Mouse (Mus musculus) heart, embryonic 16.5 days (tissue): ENCODE measurements around the gene Thap11. TPM values are rescaled to one million over a fixed set of nuclear protein-coding genes. Genes with fewer than 3 reads are reported as not detected.

Source experiments
- polyA plus RNA-seq: library from polyadenylated mRNA; unstranded; fragments of >200 nt; fragmentation: Nextera tagmentation; extraction: Ambion mirVana; gene quantifications from 2 replicates; pipeline ENCODE4 v1.2.1, GENCODE M21; 2015

Thap11 gene
- polyA plus RNA-seq, 1 experiment from 2014 or later, result 50.9 TPM

Other genes starting within 250 kb of the Thap11 start
- 34.0 and 36.2 TPM in 2 replicates for gene Ripor1, start 249.9 kb upstream of the Thap11 start, polyA plus RNA-seq
- 72.1 and 80.0 TPM in 2 replicates for gene Ctcf, start 218.6 kb upstream of the Thap11 start, polyA plus RNA-seq
- 0.71 TPM in 1 of 2 replicates, not detected in the other for gene Agrp, start 217.7 kb upstream of the Thap11 start, polyA plus RNA-seq
- gene Carmil2, start 168.9 kb upstream of the Thap11 start, polyA plus RNA-seq, result 1.4 and 3.0 TPM in 2 replicates
- 36.4 and 41.7 TPM in 2 replicates for gene Acd, start 154.0 kb upstream of the Thap11 start, polyA plus RNA-seq
- 13.6 and 17.5 TPM in 2 replicates for gene Pard6a, start 154.0 kb upstream of the Thap11 start, polyA plus RNA-seq
- gene 4933405L10Rik, start 147.5 kb upstream of the Thap11 start, polyA plus RNA-seq, result 0.16 TPM in 1 of 2 replicates, not detected in the other
- 13.1 and 13.6 TPM in 2 replicates for gene Enkd1, start 146.9 kb upstream of the Thap11 start, polyA plus RNA-seq
- gene Gfod2, start 96.5 kb upstream of the Thap11 start, polyA plus RNA-seq, result 7.5 and 12.0 TPM in 2 replicates
- 8.3 and 9.2 TPM in 2 replicates for gene Ranbp10, start 27.8 kb upstream of the Thap11 start, polyA plus RNA-seq
- gene Tsnaxip1, start 27.4 kb upstream of the Thap11 start, polyA plus RNA-seq, result 0.43 and 0.64 TPM in 2 replicates
- gene Cenpt, start 1.9 kb upstream of the Thap11 start, polyA plus RNA-seq, result 34.0 and 35.6 TPM in 2 replicates
- 132 and 194 TPM in 2 replicates for gene Nutf2, start 5.4 kb downstream of the Thap11 start, polyA plus RNA-seq
- gene Edc4, start 25.7 kb downstream of the Thap11 start, polyA plus RNA-seq, result 32.6 and 33.7 TPM in 2 replicates
- gene Nrn1l, start 38.4 kb downstream of the Thap11 start, polyA plus RNA-seq, result 0.69 and 0.89 TPM in 2 replicates
- 22.8 and 25.1 TPM in 2 replicates for gene Pskh1, start 45.3 kb downstream of the Thap11 start, polyA plus RNA-seq
- 0.79 and 0.89 TPM in 2 replicates for gene Ctrl, start 78.7 kb downstream of the Thap11 start, polyA plus RNA-seq
- 89.4 and 112 TPM in 2 replicates for gene Psmb10, start 83.3 kb downstream of the Thap11 start, polyA plus RNA-seq
- gene Lcat, start 88.2 kb downstream of the Thap11 start, polyA plus RNA-seq, result 1.3 and 1.7 TPM in 2 replicates
- gene Slc12a4, start 111.0 kb downstream of the Thap11 start, polyA plus RNA-seq, result 38.5 and 43.1 TPM in 2 replicates
- gene Dpep3, start 124.3 kb downstream of the Thap11 start, polyA plus RNA-seq, result not detected in 2 replicates
- 14.4 and 15.5 TPM in 2 replicates for gene Dus2, start 136.2 kb downstream of the Thap11 start, polyA plus RNA-seq
- 0.13 and 0.16 TPM in 2 replicates for gene Dpep2nb, start 150.8 kb downstream of the Thap11 start, polyA plus RNA-seq
- gene Ddx28, start 156.8 kb downstream of the Thap11 start, polyA plus RNA-seq, result 12.8 and 14.8 TPM in 2 replicates
- 3.7 and 4.3 TPM in 2 replicates for gene Nfatc3, start 203.7 kb downstream of the Thap11 start, polyA plus RNA-seq